Mouse (Mus musculus) heart, embryonic 14.5 days (tissue): ENCODE results near the gene Prkag1. TPM values are rescaled to one million over a fixed set of nuclear protein-coding genes. Genes with fewer than 3 reads are reported as not detected.
"Not testable (repeated sequence)": the region's sequence is repeated elsewhere in the genome, so short reads cannot be mapped to it uniquely, and the experiment has no call there.

Source experiments
- ATAC-seq: fragments of 200-750 bp; cut with Nextera tagmentation; 2 replicates; pipeline ENCODE4 v1.8.0; 2017; ENCODE audit warnings: low read depth, moderate TSS enrichment; ENCODE audit not compliant: insufficient number of reproducible peaks, insufficient read depth, low FRiP score
- H3K27ac ChIP-seq, 2 experiments: fragments of 200-500 bp in 1 of 2; fragments of 300-500 bp in 1 of 2; sonication (generic) in 1 of 2; replicated peaks in 1 of 2; 2 replicates each; pipeline ENCODE4 v1.5.1; 2012 to 2014; ENCODE audit warnings: low read depth in 2 of 2, low read length in 2 of 2, control low read depth in 1 of 2, mild to moderate bottlenecking in 1 of 2, mixed read lengths in 1 of 2; ENCODE audit not compliant: control insufficient read depth in 1 of 2, insufficient read depth in 1 of 2
- H3K27me3 ChIP-seq: fragments of 300-500 bp; sonication (generic); 2 replicates; pipeline ENCODE4 v1.6.1; 2014; ENCODE audit warnings: mild to moderate bottlenecking, low read length, control low read depth; ENCODE audit not compliant: control insufficient read depth, insufficient read depth
- H3K36me3 ChIP-seq: fragments of 300-500 bp; sonication (generic); 2 replicates; pipeline ENCODE4 v1.6.1; 2014; ENCODE audit warnings: mild to moderate bottlenecking, control low read depth, low read length, mixed read lengths; ENCODE audit not compliant: control insufficient read depth, insufficient read depth
- H3K4me1 ChIP-seq, 2 experiments: fragments of 200-500 bp in 1 of 2; fragments of 300-500 bp in 1 of 2; sonication (generic) in 1 of 2; 2 replicates each; pipeline ENCODE4 v1.6.1; 2012 to 2014; ENCODE audit warnings: low read length in 2 of 2, control low read depth in 1 of 2, mixed read lengths in 1 of 2; ENCODE audit not compliant: control insufficient read depth in 2 of 2, insufficient read depth in 2 of 2
- H3K4me2 ChIP-seq: fragments of 300-500 bp; sonication (generic); 2 replicates; pipeline ENCODE4 v1.6.1; 2014; ENCODE audit warnings: mild to moderate bottlenecking, low read length
- H3K4me3 ChIP-seq, 2 experiments: fragments of 200-500 bp in 1 of 2; fragments of 300-500 bp in 1 of 2; sonication (generic) in 1 of 2; 2 replicates each; pipeline ENCODE4 v1.5.1; 2012 to 2014; ENCODE audit warnings: low read length in 2 of 2, mild to moderate bottlenecking in 2 of 2, control low read depth in 1 of 2, low read depth in 1 of 2, moderate library complexity in 1 of 2; ENCODE audit not compliant: control insufficient read depth in 1 of 2, insufficient read depth in 1 of 2
- H3K9ac ChIP-seq: fragments of 300-500 bp; sonication (generic); 2 replicates; pipeline ENCODE4 v1.6.1; 2014; ENCODE audit warnings: mild to moderate bottlenecking, low read length
- H3K9me3 ChIP-seq: fragments of 300-500 bp; sonication (generic); 2 replicates; pipeline ENCODE4 v1.6.1; 2016; ENCODE audit warnings: low read length, control low read depth; ENCODE audit not compliant: control insufficient read depth
- WGBS: fragments of 180-500 bp; shearing (Covaris S2); extraction: QIAGEN DNeasy Blood & Tissue Kit; methylation state at CpG from one replicate; pipeline ENCODE4 v1.1.7; 2014; 5-methylcytosine and 5-hydroxymethylcytosine counted together
- polyA plus RNA-seq: library from polyadenylated mRNA; unstranded; fragments of >200 nt; fragmentation: Nextera tagmentation; extraction: Ambion mirVana; gene quantifications from 2 replicates; pipeline ENCODE4 v1.2.1, GENCODE M21; 2014

The Prkag1 gene
- polyA plus RNA-seq, 1 experiment from 2014 or later = 82.0 TPM

DNA sequence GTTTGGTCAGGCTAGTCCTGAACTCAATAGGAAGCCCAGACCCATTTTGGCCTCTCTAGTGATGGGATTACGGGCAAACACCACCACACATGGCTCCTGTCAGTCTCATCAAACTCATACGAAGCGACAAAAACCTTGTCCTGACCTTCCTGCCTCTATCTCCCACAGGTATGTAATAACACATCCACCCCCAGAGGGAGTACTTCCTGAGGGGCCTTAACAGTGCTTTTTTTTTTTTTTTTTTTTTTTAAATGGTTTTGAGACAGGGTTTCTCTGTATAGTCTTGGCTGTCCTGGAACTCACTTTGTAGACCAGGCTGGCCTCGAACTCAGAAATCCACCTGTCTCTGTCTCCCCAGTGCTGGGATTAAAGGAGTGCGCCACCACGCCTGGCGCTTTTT, 13.2 kb downstream of the Prkag1 start:
- H3K9me3 ChIP-seq = no peaks in the 10 kb centered on the region
- 91% methylated on average over 7 of the region's 7 CpGs for WGBS
- no peak overlapping the region for H3K4me2 ChIP-seq
- no peak overlapping the region for H3K4me3 ChIP-seq
- H3K36me3 ChIP-seq = peaks cover 74% of the 10 kb centered on the region
- ATAC-seq = no peak
- peaks cover 5 to 11% of the 10 kb centered on the region in 2 experiments; a peak in 3 of 4 replicates for H3K4me1 ChIP-seq
- no peak overlapping the region for H3K27ac ChIP-seq
- H3K9ac ChIP-seq = no peak overlapping the region
- H3K27me3 ChIP-seq = no peaks in the 10 kb centered on the region

DNA sequence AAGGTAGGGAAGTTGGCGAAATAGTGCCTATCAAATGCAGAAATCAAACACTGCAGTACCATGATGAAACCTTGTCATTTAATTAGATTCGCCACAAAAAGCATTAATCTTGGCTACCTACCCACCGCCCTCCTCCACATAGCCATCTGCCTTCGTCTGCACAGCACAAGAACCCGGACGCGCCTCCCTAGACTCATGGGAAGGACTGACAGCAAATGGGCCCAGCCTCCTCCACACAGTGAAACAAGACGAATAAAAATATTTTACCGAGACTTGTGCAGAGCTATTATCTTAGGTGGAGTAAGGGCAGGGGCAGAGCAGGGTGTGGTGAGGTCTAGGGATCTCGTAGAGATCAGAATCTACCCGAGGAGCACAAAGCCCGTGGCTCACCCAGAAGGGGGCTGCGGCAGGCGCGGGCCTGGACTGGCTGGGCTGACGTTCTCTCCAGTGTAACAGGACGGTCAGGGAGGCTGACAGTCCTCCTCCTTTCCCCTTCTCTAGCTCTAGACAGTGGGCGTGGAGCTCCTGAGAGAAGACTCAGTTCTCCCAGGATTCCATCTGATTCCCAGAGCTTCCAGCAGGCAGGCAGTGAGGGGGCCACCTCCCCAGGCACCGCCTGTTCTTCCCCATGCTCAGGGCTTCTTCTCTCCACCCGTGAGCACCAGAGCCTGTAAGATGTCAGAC, 18.4 kb downstream of the Prkag1 start:
- Histone ChIP-seq H3K4me3 (no peak overlapping the region), H3K4me2 (no peak overlapping the region), H3K27ac (no peak overlapping the region), H3K9me3 (no peaks in the 10 kb centered on the region), H3K9ac (no peak overlapping the region), H3K27me3 (peaks cover 16% of the 10 kb centered on the region), H3K4me1 (peaks cover 18 to 20% of the 10 kb centered on the region in 2 experiments), H3K36me3 (peaks cover 64% of the 10 kb centered on the region)
- no peak for ATAC-seq
- 88% methylated on average over 20 of the region's 20 CpGs for WGBS

DNA sequence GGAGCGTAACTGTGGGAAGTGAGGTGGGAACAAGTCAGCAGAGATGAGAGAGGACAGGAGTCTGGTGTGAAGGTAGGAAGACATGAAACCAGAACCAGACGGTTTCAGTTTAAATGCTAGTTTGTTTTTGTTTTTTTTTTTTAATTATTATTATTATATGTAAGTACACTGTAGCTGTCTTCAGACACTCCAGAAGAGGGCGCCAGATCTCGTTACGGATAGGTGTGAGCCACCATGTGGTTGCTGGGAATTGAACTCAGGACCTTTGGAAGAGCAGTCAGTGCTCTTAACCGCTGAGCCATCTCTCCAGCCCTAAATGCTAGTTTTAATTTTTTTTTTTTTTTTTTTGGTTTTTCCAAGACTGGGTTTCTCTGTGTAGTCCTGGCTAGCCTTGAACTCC, 21.1 kb downstream of the Prkag1 start:
- not testable (repeated sequence) for H3K4me2 ChIP-seq

DNA sequence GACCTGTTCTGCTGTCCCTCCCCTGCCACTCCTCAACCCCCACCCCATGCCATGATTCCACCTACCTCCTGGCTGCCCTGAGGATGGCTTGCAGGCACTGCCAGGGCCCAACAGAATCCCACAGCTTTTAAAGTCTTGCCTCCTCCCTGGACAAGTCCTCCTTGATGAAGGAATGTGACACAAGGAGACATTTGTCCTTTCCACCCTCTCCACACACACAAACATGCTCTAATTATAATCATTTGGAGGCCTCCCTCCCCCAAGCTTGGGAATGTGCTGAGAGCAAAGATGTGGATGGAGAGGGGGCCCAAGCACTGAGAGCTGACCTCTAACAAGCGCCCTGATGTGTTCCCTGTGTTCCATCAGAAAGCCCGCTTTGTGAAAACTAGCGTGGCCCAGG, 21.9 kb downstream of the Prkag1 start, which contains the start of gene Ddn:
TSS of gene Ddn (minus strand) at position 101 of the 400 bp plus-strand sequence.
- Histone ChIP-seq H3K9ac (peak within 1 kb of the TSS; percentile 67), H3K27ac (no peak within 1 kb of the TSS), H3K27me3 (peaks cover 51% of the 10 kb centered on the region), H3K4me1 (peaks cover 30 to 44% of the 10 kb centered on the region in 2 experiments), H3K9me3 (no peaks in the 10 kb centered on the region), H3K4me3 (peak within 1 kb of the TSS in 1 of 2 experiments; percentile 50; a peak in 2 of 4 replicates), H3K36me3 (peaks cover 39% of the 10 kb centered on the region), H3K4me2 (peak within 1 kb of the TSS; percentile 88)
- ATAC-seq = no peak
- WGBS = 28% methylated on average over 3 of the region's 3 CpGs

More for the DNA sequence above, 21.1 kb downstream of the Prkag1 start:
- Histone ChIP-seq H3K27me3 (peaks cover 43% of the 10 kb centered on the region), H3K4me1 (peaks cover 26 to 42% of the 10 kb centered on the region in 2 experiments), H3K36me3 (peaks cover 47% of the 10 kb centered on the region)
- H3K4me3 ChIP-seq, ATAC-seq, H3K9ac ChIP-seq, H3K27ac ChIP-seq, H3K9me3 ChIP-seq: not testable (repeated sequence)
- WGBS = 77% methylated on average over 6 of the region's 6 CpGs

DNA sequence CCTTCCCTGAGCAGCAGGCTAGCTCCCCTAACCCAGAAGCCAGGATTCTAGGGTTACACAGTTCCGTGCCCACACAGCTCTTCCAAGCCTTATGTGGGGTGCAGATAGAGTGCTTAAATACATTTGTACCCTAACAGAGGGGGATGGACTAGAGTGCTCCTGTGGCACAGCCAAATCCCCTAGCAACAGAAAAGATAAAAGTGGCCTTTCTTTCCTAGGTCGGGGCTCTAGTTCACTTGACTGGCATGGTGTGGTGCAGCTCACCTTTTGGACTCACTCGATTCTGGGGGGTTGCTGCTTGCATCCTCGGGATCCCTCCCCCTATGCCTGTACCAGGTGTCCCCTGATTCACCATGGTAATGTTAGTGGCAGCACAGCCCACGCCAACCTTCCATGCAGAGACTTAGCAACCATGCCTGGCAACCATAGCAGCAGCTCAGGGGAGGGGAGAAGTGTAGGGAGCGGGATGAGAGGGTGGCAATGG, 22.6 kb downstream of the Prkag1 start:
- peaks cover 57% of the 10 kb centered on the region for H3K27me3 ChIP-seq
- H3K4me2 ChIP-seq = peak overlapping the region; percentile 88
- peak overlapping the region in 1 of 2 experiments; percentile 50; a peak in 2 of 4 replicates for H3K4me3 ChIP-seq
- H3K9ac ChIP-seq = peak overlapping the region; percentile 67
- no peak overlapping the region for H3K27ac ChIP-seq
- peaks cover 32% of the 10 kb centered on the region for H3K36me3 ChIP-seq
- peaks cover 32 to 51% of the 10 kb centered on the region in 2 experiments for H3K4me1 ChIP-seq
- 15% methylated on average over 6 of the region's 6 CpGs for WGBS
- H3K9me3 ChIP-seq = no peaks in the 10 kb centered on the region
- no peak for ATAC-seq

DNA sequence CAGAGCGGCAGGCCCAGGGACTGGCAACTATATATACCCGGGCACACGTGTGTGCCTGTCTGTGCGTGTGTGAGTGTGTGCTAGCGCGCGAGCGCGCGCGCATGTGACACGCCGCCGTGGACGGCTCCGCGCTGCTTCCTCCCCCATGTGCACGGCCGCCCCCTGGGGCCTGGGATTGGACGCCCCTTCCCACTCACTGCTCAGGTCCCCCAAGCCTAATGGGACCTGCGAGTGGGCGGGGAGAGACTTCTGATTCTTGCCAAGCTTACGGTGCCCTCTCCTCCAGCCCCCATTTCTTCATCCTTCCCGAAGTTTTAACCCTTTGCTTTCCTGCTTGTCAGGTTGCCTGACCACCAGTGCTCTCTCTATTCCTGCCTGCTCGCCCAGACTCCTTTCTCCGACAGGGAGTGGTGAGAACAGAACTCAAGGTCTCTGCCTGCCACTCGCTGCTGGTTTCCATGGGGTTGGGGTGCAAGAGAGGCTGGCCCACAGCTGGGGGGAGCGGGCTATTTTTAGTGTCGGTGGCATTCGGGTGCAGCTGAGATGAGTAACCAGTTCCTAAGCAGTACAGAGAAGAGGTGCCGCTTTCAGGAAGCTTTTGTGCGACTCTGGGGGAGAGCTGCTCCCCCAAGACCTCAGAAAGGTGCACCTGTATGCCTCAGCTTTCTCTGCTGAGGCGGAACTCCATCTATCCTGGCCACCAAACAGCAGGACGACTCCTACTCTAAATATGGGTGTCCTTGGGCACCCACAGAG, 23.2 kb downstream of the Prkag1 start:
- Histone ChIP-seq H3K4me1 (peaks cover 34 to 57% of the 10 kb centered on the region in 2 experiments), H3K36me3 (peaks cover 26% of the 10 kb centered on the region), H3K27me3 (peaks cover 63% of the 10 kb centered on the region), H3K9ac (peak overlapping the region; percentile 67), H3K27ac (no peak overlapping the region), H3K4me3 (peak overlapping the region; percentile 46 to 50), H3K9me3 (no peaks in the 10 kb centered on the region), H3K4me2 (peak overlapping the region; percentile 88)
- WGBS = under 1% methylated on average over 34 of the region's 34 CpGs
- no peak for ATAC-seq

DNA sequence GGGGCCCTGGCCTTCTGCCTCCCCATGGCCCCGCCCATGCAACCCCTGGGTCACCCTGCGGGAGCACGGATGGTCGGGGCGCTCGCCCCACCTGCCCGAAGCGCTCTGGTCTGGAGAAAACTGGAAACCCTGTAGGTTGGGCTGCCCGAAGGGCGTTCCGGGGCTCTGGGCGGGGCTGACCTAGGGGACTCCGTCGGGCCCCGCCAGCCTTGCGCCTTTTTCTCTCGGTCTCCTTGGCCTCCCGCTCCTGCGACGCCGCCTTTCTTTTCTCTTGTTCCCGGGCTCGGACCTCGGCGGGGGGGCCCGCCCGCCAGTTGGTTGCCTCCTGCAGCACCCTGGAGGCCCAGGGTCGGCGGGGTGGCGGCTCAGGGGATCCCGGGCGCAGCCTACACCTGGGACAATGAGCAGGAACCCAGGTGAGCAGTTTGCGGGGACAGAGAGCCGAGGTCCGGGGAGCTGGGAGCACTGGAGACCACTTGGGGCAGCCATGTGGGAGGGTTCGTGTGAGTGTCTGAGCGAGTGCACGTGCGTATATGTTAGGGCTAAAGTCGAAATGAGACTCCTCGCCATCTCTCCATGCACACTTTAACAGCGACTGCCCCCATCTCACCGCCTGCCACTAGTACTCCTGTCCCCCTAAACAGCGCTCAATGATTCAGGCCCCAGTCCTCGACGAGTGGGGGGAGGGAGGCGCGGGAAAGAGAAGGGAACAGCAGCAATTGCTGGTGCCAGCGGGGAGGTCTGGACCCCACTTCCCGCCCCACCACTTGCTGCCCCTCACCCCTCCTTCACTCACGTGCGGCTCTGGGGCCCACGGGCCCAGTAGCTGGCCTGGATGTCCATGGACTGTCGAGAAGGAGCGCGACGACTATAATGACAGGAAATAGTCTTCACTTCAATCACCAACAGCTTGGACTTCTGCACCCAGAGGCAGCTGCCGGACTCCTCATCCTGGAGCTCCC, 24.2 kb downstream of the Prkag1 start:
- WGBS = 1% methylated on average over 58 of the region's 58 CpGs
- Histone ChIP-seq H3K4me3 (peak overlapping the region; percentile 10 to 50; a peak in 3 of 4 replicates), H3K4me1 (peaks cover 34 to 58% of the 10 kb centered on the region in 2 experiments), H3K4me2 (peak overlapping the region; percentile 88), H3K27me3 (peaks cover 73% of the 10 kb centered on the region), H3K9ac (peak overlapping the region; percentile 55), H3K27ac (no peak overlapping the region), H3K36me3 (peaks cover 16% of the 10 kb centered on the region), H3K9me3 (no peaks in the 10 kb centered on the region)
- ATAC-seq = no peak; the same call in 1 of the 2 replicates
